ENCODE assay signal across 11 mouse cellular contexts in genomic region chr1:137373509-137374420, GRCm38 (mm10).
DNase-seq lines count a peak whose midpoint lies in the region; ATAC-seq and TF ChIP-seq lines count a peak whose summit lies in the region.
"Had no signal": no experiment of that assay in that cellular context is flagged by ENCODE, and none has a peak within 500 bp of the region (broad histone marks: within the 10 kb centered on the region; RNA-seq: fewer than 3 reads in every experiment).

No protein-coding gene starts in this region.

- no peak for ATAC-seq in hindbrain, embryonic 16.5 days
- peak; percentile 59; the same call in 1 of the 2 replicates for ATAC-seq in midbrain, embryonic 14.5 days (ENCODE audit: low FRiP score, low TSS enrichment)

- H3K4me3 ChIP-seq in hindbrain, embryonic 10.5 days, result no peak overlapping the region
- H3K4me3 ChIP-seq in hindbrain, embryonic 16.5 days (ENCODE audit: low read length), result no peak overlapping the region
- H3K4me3 ChIP-seq in midbrain, embryonic 14.5 days (replicated peaks; ENCODE audit: low read depth, low read length), result no peak overlapping the region
- no peak overlapping the region for H3K4me3 ChIP-seq in heart, adult 2 months

- H3K9me3 ChIP-seq in hindbrain, embryonic 10.5 days, result no peaks in the 10 kb centered on the region
- no peaks in the 10 kb centered on the region for H3K9me3 ChIP-seq in hindbrain, embryonic 16.5 days (ENCODE audit: control insufficient read depth, low read length)
- no peaks in the 10 kb centered on the region for H3K9me3 ChIP-seq in midbrain, embryonic 14.5 days (ENCODE audit: control insufficient read depth, low read length)

- H3K36me3 ChIP-seq in hindbrain, embryonic 10.5 days, result no peaks in the 10 kb centered on the region
- no peaks in the 10 kb centered on the region for H3K36me3 ChIP-seq in hindbrain, embryonic 16.5 days (ENCODE audit: control insufficient read depth, insufficient read depth, low read length)
- no peaks in the 10 kb centered on the region for H3K36me3 ChIP-seq in midbrain, embryonic 14.5 days (ENCODE audit: control insufficient read depth, insufficient read depth, low read length)
- no peaks in the 10 kb centered on the region for H3K36me3 ChIP-seq in heart, adult 2 months (ENCODE audit: control insufficient read depth, insufficient read depth, low read length)

- TF ChIP-seq POLR2A in heart, adult 2 months (IDR thresholded peaks at IDR 0.05; ENCODE audit: insufficient read depth, low read depth, low read length), result no peak

- no peak overlapping the region for H3K9ac ChIP-seq in hindbrain, embryonic 16.5 days (ENCODE audit: low read depth, low read length)
- H3K9ac ChIP-seq in midbrain, embryonic 14.5 days (replicated peaks; ENCODE audit: low read length), result no peak overlapping the region
- no peak overlapping the region for H3K9ac ChIP-seq in heart, adult 2 months (ENCODE audit: low read depth, low read length)

- intact Hi-C loops in heart, adult 2 months (cut with DNase I), result no loop called here

- H3K79me2 ChIP-seq in heart, adult 2 months (replicated peaks; ENCODE audit: control insufficient read depth, insufficient read depth, low read length), result no peaks in the 10 kb centered on the region

- H3K4me2 ChIP-seq in hindbrain, embryonic 16.5 days (ENCODE audit: low read length), result no peak overlapping the region
- no peak overlapping the region for H3K4me2 ChIP-seq in midbrain, embryonic 14.5 days (ENCODE audit: low read length)

- WGBS in hindbrain, embryonic 10.5 days, result 51% methylated on average over 15 of the region's 15 CpGs
- WGBS in hindbrain, embryonic 16.5 days, result 41% methylated on average over 15 of the region's 15 CpGs
- WGBS in midbrain, embryonic 14.5 days, result 35% methylated on average over 15 of the region's 15 CpGs
- 85% methylated on average over 15 of the region's 15 CpGs for WGBS in heart, adult 2 months

- no peak for TF ChIP-seq CTCF in heart, adult 2 months (IDR thresholded peaks at IDR 0.05)

- DNase-seq in hindbrain, embryonic 10.5 days (ENCODE audit: low spot score), result peak; percentile 21
- DNase-seq in embryo, embryonic 11 days, result peak; percentile 40
- peak; percentile 53 for DNase-seq in forelimb bud, embryonic 11.5 days (ENCODE audit: low read depth, low spot score)
- peak; percentile 44 for DNase-seq in midbrain, embryonic 14.5 days
- DNase-seq in ovary, adult 18-20 months (ENCODE audit: low spot score), result no peak
- DNase-seq in frontal cortex, postnatal 14 days (ENCODE audit: low spot score in 2 of 2), result no peak
- DNase-seq in heart, adult 2 months, result no peak
- DNase-seq: heart, postnatal 4 days; spleen, adult 18-20 months had no signal

- no peaks in the 10 kb centered on the region for H3K27me3 ChIP-seq in hindbrain, embryonic 10.5 days (ENCODE audit: insufficient read depth, poor library complexity, severe bottlenecking)
- H3K27me3 ChIP-seq in hindbrain, embryonic 16.5 days (replicated peaks; ENCODE audit: control insufficient read depth, insufficient read depth, low read length), result no peaks in the 10 kb centered on the region
- H3K27me3 ChIP-seq in midbrain, embryonic 14.5 days (ENCODE audit: control insufficient read depth, insufficient read depth, low read length), result no peaks in the 10 kb centered on the region
- H3K27me3 ChIP-seq in heart, adult 2 months (ENCODE audit: control insufficient read depth, insufficient read depth, low read length), result no peaks in the 10 kb centered on the region

- peak overlapping the region; percentile 79 for H3K27ac ChIP-seq in hindbrain, embryonic 10.5 days
- H3K27ac ChIP-seq in hindbrain, embryonic 16.5 days (ENCODE audit: low read depth, low read length), result no peak overlapping the region
- 0 out of 2 replicates have a peak overlapping the region, but pooled peaks have one; percentile 10 for H3K27ac ChIP-seq in midbrain, embryonic 14.5 days (replicated peaks; ENCODE audit: low read depth, low read length)
- no peak overlapping the region for H3K27ac ChIP-seq in heart, adult 2 months
- H3K27ac ChIP-seq: macrophage had no signal

- H3K4me1 ChIP-seq in hindbrain, embryonic 10.5 days (replicated peaks), result peaks cover 39% of the 10 kb centered on the region
- H3K4me1 ChIP-seq in hindbrain, embryonic 16.5 days (ENCODE audit: control insufficient read depth, insufficient read depth, low read depth, low read length), result no peaks in the 10 kb centered on the region; the same call in 1 of the 2 replicates
- H3K4me1 ChIP-seq in midbrain, embryonic 14.5 days (ENCODE audit: control insufficient read depth, insufficient read depth, low read length), result peaks cover 10% of the 10 kb centered on the region
- H3K4me1 ChIP-seq in heart, adult 2 months (ENCODE audit: control insufficient read depth, insufficient read depth, low read length), result no peaks in the 10 kb centered on the region

- TF ChIP-seq EP300 in heart, adult 2 months (IDR thresholded peaks at IDR 0.05; ENCODE audit: insufficient read depth, low read depth, low read length), result no peak

Comparison
In these comparisons a context has a peak if more than half of its experiments do, and no peak if none do; other contexts are left out.
1. H3K27ac ChIP-seq: peak in hindbrain, embryonic 10.5 days (single experiment) and midbrain, embryonic 14.5 days (single experiment); none in hindbrain, embryonic 16.5 days (single experiment) and heart, adult 2 months (single experiment).
2. DNase-seq: peak in hindbrain, embryonic 10.5 days (single experiment), embryo, embryonic 11 days (single experiment), forelimb bud, embryonic 11.5 days (single experiment) and midbrain, embryonic 14.5 days (single experiment); none in ovary, adult 18-20 months (single experiment), frontal cortex, postnatal 14 days (0 of 2) and heart, adult 2 months (0 of 2).